Mouse (Mus musculus) cerebellum, adult 2 months (tissue): ENCODE data around the gene Muc16.

Experiments
- CTCF ChIP-seq: fragments of 200-500 bp; IDR thresholded peaks from 2 replicates; pipeline ENCODE4 v1.5.1; 2011; ENCODE audit warnings: low read depth, mild to moderate bottlenecking, control low read depth, low read length, moderate library complexity, borderline replicate concordance; ENCODE audit not compliant: insufficient read depth
- POLR2A ChIP-seq: fragments of 200-500 bp; IDR thresholded peaks from 2 replicates; pipeline ENCODE4 v1.6.1; 2011; ENCODE audit warnings: low read length, control low read depth, borderline replicate concordance; ENCODE audit not compliant: insufficient read depth

DNA sequence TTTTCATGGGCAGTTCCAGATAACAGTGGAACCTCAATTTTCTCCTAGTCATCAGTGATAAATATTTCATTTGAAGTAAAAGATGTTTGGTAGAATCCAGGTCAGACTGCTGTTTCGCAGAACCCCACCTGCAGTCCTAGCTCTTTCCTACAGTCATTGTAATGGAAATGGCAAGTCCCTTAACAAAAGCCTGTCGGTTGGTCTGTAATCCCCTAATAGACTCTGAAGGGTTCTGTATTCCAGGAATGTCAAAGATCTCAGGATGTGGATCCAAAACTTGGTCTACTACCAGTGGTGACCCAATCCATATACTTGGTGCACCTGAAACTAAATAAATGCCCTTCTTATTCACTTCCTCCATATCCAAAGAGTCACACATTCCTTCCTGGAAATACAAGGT is 76.0 kb downstream of the Muc16 start:
- TF ChIP-seq CTCF (no peak), POLR2A (no peak)
